Mouse (Mus musculus) C2C12 (cell line): ENCODE results near the gene Slc41a3. TPM values are rescaled to one million over a fixed set of nuclear protein-coding genes. Genes with fewer than 3 reads are reported as not detected.
"Not testable (repeated sequence)": the region's sequence is repeated elsewhere in the genome, so short reads cannot be mapped to it uniquely, and the experiment has no call there.

Experiments
- H3K27me3 ChIP-seq: one replicate; pipeline ENCODE4 v1.6.1; 2011; ENCODE audit not compliant: control insufficient read depth, insufficient read depth, insufficient read length
- H3K36me3 ChIP-seq: one replicate; pipeline ENCODE4 v1.6.1; 2011; ENCODE audit not compliant: control insufficient read depth, insufficient read depth
- H3K4me3 ChIP-seq: one replicate; pipeline ENCODE4 v1.5.1; 2011; ENCODE audit warnings: mild to moderate bottlenecking, control low read depth; ENCODE audit not compliant: poor library complexity, insufficient read depth, severe bottlenecking
- H3K79me2 ChIP-seq: one replicate; pipeline ENCODE4 v1.6.1; 2011; ENCODE audit not compliant: control insufficient read depth, insufficient read depth
- H3K79me3 ChIP-seq: one replicate; pipeline ENCODE4 v1.6.1; 2011; ENCODE audit warnings: low read depth, control low read depth
- H3ac ChIP-seq: one replicate; pipeline ENCODE3; 2011; ENCODE audit warnings: low read depth; ENCODE audit not compliant: control insufficient read depth, insufficient read length
- CEBPB ChIP-seq: IDR thresholded peaks from one replicate; pipeline ENCODE4 v1.6.1; 2011; ENCODE audit warnings: low read depth, mild to moderate bottlenecking, control low read depth, moderate library complexity
- CTCF ChIP-seq: IDR thresholded peaks from one replicate; pipeline ENCODE4 v1.5.1; 2011; ENCODE audit not compliant: control insufficient read depth, insufficient read depth, insufficient read length
- FOSL1 ChIP-seq: IDR thresholded peaks from one replicate; pipeline ENCODE4 v1.8.0; 2011; ENCODE audit warnings: mild to moderate bottlenecking, low read length; ENCODE audit not compliant: poor library complexity, insufficient read depth, severe bottlenecking
- MAX ChIP-seq: IDR thresholded peaks from one replicate; pipeline ENCODE4 v1.6.1; 2011; ENCODE audit warnings: mild to moderate bottlenecking, control low read depth
- MYOD1 ChIP-seq: IDR thresholded peaks from one replicate; pipeline ENCODE4 v1.6.1; 2011; ENCODE audit warnings: low read depth; ENCODE audit not compliant: control insufficient read depth, insufficient read length
- MYOG ChIP-seq: IDR thresholded peaks from one replicate; pipeline ENCODE4 v1.6.1; 2011; ENCODE audit not compliant: control insufficient read depth, insufficient read length; ENCODE audit errors: extremely low read depth
- USF1 ChIP-seq: IDR thresholded peaks from one replicate; pipeline ENCODE4 v1.6.1; 2011; ENCODE audit warnings: low read depth, mild to moderate bottlenecking, control low read depth, moderate library complexity
- polyA plus RNA-seq: library from polyadenylated mRNA; unstranded; fragments of >200 nt; fragmentation: generic; extraction: Trizol; gene quantifications from one replicate; pipeline ENCODE4 v1.2.1, GENCODE M21; 2012; ENCODE audit warnings: missing spikeins

The Slc41a3 gene
- polyA plus RNA-seq, 1 experiment = 0.97 TPM

- Histone ChIP-seq H3K36me3 (no peaks in the 10 kb centered on the region), H3K79me3 (no peaks in the 10 kb centered on the region), H3ac (no peak overlapping the region), H3K79me2 (no peaks in the 10 kb centered on the region), H3K27me3 (peaks cover 6% of the 10 kb centered on the region), H3K4me3 (no peak overlapping the region)
- TF ChIP-seq FOSL1 = no peak
These were observed 23.0 kb downstream of the Slc41a3 start for GRCm38 (mm10) chr6:90627556-90627955.

GRCm38 (mm10) chr6:90629506-90629905 lies 25.0 kb downstream of the Slc41a3 start:
- Histone ChIP-seq H3ac (no peak overlapping the region), H3K79me3 (no peaks in the 10 kb centered on the region), H3K4me3 (no peak overlapping the region), H3K36me3 (no peaks in the 10 kb centered on the region), H3K79me2 (no peaks in the 10 kb centered on the region), H3K27me3 (no peaks in the 10 kb centered on the region)
- TF ChIP-seq MYOG (no peak), CTCF (no peak), MYOD1 (no peak), USF1 (no peak), MAX (no peak), CEBPB (no peak), FOSL1 (no peak)

GRCm38 (mm10) chr6:90630427-90630826 lies 25.9 kb downstream of the Slc41a3 start:
- no peak overlapping the region for H3K4me3 ChIP-seq
- H3K27me3 ChIP-seq = no peaks in the 10 kb centered on the region
- no peaks in the 10 kb centered on the region for H3K36me3 ChIP-seq
- H3K79me2 ChIP-seq = no peaks in the 10 kb centered on the region
- H3K79me3 ChIP-seq = no peaks in the 10 kb centered on the region
- no peak overlapping the region for H3ac ChIP-seq
- no peak for TF ChIP-seq FOSL1
- no peak for TF ChIP-seq CEBPB
- TF ChIP-seq MAX = no peak
- no peak for TF ChIP-seq MYOD1
- TF ChIP-seq USF1 = no peak
- no peak for TF ChIP-seq CTCF
- no peak for TF ChIP-seq MYOG

- not testable (repeated sequence) for H3K27me3 ChIP-seq, H3K79me2 ChIP-seq, H3ac ChIP-seq, H3K79me3 ChIP-seq, H3K36me3 ChIP-seq, H3K4me3 ChIP-seq
These were observed 28.0 kb downstream of the Slc41a3 start for GRCm38 (mm10) chr6:90632526-90632925.

DNA sequence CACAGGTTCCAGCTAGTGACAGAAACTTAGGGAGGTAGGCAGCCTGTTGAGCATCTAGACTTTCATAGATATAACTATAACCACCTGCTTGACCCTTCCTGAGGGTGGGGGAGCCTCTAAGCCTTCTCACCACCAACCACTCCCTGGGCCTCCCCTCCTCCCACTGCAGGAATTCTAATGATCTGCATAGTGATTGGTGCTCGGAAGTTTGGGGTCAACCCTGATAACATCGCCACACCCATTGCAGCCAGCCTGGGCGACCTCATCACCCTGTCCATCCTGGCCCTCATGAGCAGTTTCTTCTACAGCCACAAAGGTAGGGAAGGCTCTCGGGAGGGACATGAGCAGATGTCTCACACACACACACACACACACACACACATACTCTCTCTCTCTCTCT lies 30.6 kb downstream of the Slc41a3 start:
- no peaks in the 10 kb centered on the region for H3K36me3 ChIP-seq
- TF ChIP-seq CEBPB = no peak
- no peak for TF ChIP-seq FOSL1
- no peak for TF ChIP-seq MAX
- TF ChIP-seq CTCF = no peak
- no peak for TF ChIP-seq USF1
- TF ChIP-seq MYOD1 = no peak
- no peak for TF ChIP-seq MYOG
- H3K79me2 ChIP-seq = no peaks in the 10 kb centered on the region
- no peaks in the 10 kb centered on the region for H3K79me3 ChIP-seq
- H3K27me3 ChIP-seq = no peaks in the 10 kb centered on the region
- no peak overlapping the region for H3ac ChIP-seq
- no peak overlapping the region for H3K4me3 ChIP-seq

DNA sequence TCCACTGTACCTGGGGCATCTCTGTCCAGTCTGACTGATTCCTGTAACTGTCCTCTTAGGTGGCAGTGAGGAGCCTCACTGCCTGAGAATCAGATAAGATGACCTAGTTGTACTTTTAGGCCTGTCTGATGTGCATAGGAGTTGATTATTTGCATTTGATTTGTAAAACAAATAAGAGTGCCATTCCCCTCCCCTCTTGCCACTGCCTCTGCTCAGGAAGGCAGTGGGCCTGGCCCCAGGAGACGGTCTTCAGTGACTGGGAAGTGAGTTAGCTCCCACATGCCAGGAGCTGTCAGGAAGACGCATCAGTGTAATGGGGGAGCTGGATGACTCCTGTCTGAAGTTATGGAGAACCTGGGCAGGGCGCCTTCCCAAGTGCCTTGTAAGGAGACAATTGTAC lies 31.1 kb downstream of the Slc41a3 start:
- H3K4me3 ChIP-seq = no peak overlapping the region
- TF ChIP-seq MYOG (no peak), MAX (no peak), CEBPB (no peak), FOSL1 (no peak), MYOD1 (no peak), CTCF (no peak), USF1 (no peak)
- H3K27me3 ChIP-seq = no peaks in the 10 kb centered on the region
- H3K79me2 ChIP-seq = no peaks in the 10 kb centered on the region
- H3ac ChIP-seq = no peak overlapping the region
- no peaks in the 10 kb centered on the region for H3K79me3 ChIP-seq
- H3K36me3 ChIP-seq = no peaks in the 10 kb centered on the region
